Mouse (Mus musculus) NIH3T3 (cell line): ENCODE data around the gene Plekhm3.
A peak's percentile ranks its signal among the peaks of the same experiment; 100 is the strongest.

Experiments
- DNase-seq: peaks from one replicate; pipeline ENCODE4 v3.0.0-alpha.2; 2012; ENCODE audit warnings: low read depth

Plekhm3 gene

GRCm38 (mm10) chr1:64928542-64928941, 28.1 kb downstream of the Plekhm3 start:
- no peak for DNase-seq

- no peak for DNase-seq
These were observed 29.0 kb downstream of the Plekhm3 start for GRCm38 (mm10) chr1:64927437-64928274.

GRCm38 (mm10) chr1:64925594-64925993, 31.0 kb downstream of the Plekhm3 start:
- DNase-seq, result no peak

DNA sequence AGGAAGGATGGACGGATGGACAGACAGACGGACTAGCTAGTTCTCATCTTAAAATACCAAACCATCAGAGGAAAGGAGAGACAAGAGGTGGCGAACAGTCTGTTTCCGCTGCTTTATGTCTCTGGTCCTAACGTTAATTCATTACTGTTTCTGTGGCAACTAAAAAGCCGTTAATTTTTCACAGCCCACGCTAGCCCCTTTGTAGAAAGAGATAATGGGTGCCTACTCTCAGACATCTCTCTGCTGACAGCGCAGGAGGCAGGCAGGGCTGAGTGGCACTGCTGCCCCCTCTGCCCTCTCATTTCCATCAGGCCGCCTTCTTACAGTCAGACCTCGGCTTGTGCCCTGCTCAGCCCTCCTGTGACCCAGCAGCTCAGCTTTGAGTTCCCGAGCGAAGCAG, 32.3 kb downstream of the Plekhm3 start:
- no peak for DNase-seq

DNA sequence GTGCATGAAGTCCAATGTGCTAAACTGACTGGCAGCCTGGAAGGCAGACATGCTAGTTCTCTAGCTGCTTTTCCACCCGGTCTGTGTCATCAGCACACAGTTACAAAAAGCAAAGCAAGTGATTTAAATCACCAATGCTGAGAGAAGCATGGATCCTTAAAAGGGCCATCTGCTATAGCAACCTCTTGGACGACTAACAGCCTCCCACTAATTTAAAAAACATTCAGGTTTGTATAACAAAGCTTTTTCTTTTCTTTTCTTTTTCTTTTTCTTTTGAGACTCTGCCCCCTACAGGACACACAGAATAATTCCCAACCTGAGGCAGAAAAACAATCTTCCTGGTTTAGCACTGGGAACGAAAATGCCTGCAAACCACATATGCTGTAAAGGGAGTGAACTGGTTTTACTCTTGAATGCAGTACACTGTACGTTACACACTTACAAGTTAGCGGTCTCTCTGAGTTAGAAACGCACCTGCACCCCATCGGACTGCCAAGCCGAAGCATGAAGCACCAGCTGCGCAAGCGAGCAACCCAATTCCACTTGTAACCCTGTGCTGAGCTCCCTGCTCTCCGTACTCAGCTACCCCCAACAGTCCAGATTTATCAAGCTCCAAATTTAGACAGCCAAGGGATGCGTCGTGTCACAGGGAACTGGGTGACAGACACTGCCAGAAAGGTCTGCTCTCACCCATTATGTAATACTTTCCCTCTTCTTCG, 37.7 kb downstream of the Plekhm3 start:
- peak; percentile 84 for DNase-seq

GRCm38 (mm10) chr1:64917966-64918365, 38.7 kb downstream of the Plekhm3 start:
- no peak for DNase-seq

GRCm38 (mm10) chr1:64916884-64917507, 39.6 kb downstream of the Plekhm3 start:
- no peak for DNase-seq

DNA sequence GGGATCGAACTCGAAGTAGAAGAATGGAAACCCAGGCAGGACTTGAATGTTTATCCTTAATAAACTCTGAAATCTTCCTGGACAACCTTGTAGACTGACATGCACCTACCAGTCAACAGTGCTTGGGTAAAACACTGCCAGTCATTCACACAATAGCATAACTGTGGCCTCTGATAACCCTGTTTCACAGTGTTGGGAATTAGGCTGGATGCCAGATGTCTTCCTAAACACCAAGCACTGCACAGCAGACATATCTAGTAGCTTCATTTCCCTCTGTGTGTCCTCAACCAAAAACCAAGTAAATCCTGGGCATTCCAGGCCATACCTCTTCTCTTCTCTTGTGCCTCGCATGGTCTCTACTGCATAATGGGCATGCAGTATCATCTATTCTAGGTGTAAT, 42.3 kb downstream of the Plekhm3 start:
- no peak for DNase-seq

DNA sequence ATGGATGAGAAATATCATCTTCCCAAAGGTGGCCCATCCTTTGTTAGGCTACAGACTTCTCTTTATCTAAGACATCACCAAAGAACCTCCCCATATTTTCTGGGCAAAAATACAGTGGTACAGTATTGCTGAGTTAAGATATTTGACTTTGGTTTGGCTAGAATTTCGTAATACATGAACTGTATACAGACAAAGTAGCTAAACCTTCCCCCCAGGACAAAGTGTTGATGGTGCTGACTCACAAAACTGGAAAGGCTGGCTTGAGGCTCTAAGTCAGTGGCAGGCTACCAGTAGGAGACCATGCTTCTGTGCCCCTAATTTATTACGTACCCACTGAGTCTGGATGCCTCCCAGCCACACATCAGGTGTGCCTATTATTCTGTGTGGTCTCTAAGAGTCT, 48.9 kb downstream of the Plekhm3 start:
- peak; percentile 75 for DNase-seq

GRCm38 (mm10) chr1:64906226-64906625, 50.4 kb downstream of the Plekhm3 start:
- DNase-seq, result no peak

DNA sequence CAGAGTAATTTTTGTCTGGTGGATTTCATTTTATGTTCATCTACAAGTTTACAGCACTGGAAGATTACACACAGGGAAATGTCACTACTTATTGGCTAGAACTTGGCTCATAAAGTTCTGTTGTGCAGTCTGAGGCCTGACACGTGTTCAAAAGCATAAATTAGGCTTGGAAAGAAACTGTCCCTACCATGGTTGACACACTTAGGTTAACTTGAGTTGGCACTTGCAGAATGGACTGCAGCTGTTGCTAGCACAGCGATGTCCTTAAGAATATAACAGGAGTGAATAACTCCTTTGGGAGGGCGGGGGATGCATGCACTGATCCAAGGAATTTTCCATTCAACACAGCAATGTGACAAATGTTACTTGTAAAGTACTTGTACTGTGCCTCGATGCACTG, 53.2 kb downstream of the Plekhm3 start:
- no peak for DNase-seq

DNA sequence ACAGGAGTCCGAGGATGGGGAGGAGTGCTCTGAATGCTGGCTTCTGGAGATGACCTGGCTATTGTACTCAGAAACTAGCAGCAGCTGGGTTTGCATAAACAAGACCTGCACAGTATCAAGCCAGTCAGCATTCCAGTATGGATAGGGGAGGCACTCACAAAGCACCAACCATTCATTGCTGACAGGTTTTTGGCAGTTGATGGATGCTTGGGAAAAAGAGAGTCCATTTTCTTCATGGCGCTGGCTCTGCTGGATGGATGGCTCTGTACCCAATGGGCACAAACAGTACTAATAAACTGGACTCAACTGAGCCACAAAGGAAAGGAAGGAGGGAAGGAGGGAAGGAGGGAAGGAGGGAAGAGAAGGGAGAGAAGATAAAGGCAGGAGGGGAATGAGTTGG, 53.8 kb downstream of the Plekhm3 start:
- DNase-seq, result no peak

- DNase-seq, result no peak
These were observed 56.9 kb downstream of the Plekhm3 start for GRCm38 (mm10) chr1:64899763-64900162.

GRCm38 (mm10) chr1:64897485-64897884, 59.1 kb downstream of the Plekhm3 start:
- no peak for DNase-seq

GRCm38 (mm10) chr1:64893806-64894205, 62.8 kb downstream of the Plekhm3 start:
- DNase-seq, result no peak

DNA sequence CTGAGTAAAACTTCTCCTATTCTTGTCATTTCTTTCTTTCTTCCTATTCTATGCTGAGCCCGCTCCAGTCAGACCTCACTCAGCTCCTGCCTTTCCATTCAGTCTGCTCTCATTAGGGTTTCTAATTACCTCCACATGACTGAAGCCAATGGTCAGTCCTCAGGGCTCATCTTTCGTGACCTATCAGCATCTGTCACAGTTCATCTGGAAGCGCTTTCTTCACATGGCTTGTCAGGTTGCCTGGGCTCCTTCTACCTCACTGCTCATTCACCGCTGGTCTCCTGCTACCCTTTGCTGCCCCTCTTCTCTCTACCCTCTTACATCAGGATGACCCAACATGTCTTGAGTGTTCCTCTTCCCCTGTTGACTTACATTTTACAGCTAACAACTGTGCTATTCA, 65.3 kb downstream of the Plekhm3 start:
- no peak for DNase-seq

DNA sequence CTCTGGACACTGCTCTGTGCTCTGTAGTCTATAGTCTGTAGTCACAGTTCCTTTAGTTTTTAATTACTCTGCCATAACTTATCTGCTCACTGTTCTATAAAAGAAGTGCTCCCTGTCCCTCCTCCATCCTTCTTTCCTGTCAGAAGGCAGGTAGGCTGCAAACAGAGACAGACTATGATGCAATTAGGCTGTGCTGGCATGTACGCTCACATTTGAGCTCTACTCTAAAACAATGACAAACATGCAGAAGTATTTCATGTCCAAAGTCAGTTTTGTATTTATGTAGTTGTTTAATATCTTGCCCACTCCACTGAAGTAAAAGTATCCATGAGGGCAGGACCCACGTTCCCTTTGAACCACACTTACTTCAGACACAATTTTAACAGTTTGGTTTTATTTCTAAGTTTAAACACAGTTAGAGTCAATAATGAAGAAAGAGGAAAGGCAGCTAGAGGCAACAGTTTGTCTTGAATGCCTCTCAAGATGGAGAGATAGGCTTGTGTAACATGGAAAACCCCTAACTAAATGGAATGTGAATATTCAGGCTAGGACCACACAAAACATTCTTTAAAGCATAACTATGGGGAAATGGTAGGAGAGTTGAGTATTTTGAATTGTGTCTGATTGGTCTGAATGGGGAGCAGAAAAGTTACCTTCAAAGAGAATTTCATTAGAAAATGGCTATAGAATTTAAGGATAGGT, 69.0 kb downstream of the Plekhm3 start:
- peak; percentile 30 for DNase-seq

- no peak for DNase-seq
These were observed 69.9 kb downstream of the Plekhm3 start for GRCm38 (mm10) chr1:64886718-64887117.

GRCm38 (mm10) chr1:64885328-64885727, 71.3 kb downstream of the Plekhm3 start:
- DNase-seq, result peak; percentile 32

GRCm38 (mm10) chr1:64884007-64884406, 72.6 kb downstream of the Plekhm3 start:
- DNase-seq, result no peak

DNA sequence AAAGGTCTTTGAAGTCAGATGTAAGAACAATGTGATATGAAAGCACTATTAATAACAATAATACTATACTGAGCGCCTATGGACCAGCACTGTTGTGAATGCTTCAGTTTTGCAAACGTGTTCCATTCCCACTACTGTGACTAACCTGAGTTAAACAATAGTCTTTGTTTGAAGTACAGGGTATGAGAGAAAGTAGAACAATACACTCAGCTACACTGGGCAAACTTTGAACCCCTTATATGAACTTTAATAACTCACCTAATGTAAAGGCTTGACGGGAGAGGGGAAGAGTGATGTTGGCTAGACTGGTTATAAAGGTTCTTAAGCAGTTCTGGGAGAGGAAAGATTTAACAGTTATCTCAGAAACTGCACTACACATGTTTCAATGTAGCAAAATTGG, 76.0 kb downstream of the Plekhm3 start:
- DNase-seq, result no peak

GRCm38 (mm10) chr1:64878795-64879240, 77.8 kb downstream of the Plekhm3 start:
- DNase-seq, result peak; percentile 25
